Comparison of ENCODE assay signal across 8 mouse cellular contexts in genomic region chr17:44350201-44350948, GRCm38 (mm10).
DNase-seq lines count a peak whose midpoint lies in the region; ATAC-seq and TF ChIP-seq lines count a peak whose summit lies in the region.

No protein-coding gene starts in this region.

- H3K27ac ChIP-seq in heart, embryonic 11.5 days (ENCODE audit: low read depth, low read length): no peak overlapping the region
- no peak overlapping the region for H3K27ac ChIP-seq in kidney, embryonic 14.5 days (ENCODE audit: low read depth, low read length)
- peak overlapping the region; percentile 48; the same call in 1 of the 2 replicates for H3K27ac ChIP-seq in lung, embryonic 14.5 days (ENCODE audit: low read depth)
- H3K27ac ChIP-seq in midbrain, embryonic 10.5 days (replicated peaks): no peak overlapping the region

- no peaks in the 10 kb centered on the region for H3K9me3 ChIP-seq in heart, embryonic 11.5 days (replicated peaks; ENCODE audit: control insufficient read depth, low read length)
- no peaks in the 10 kb centered on the region for H3K9me3 ChIP-seq in kidney, embryonic 14.5 days (ENCODE audit: control insufficient read depth, low read length)
- no peaks in the 10 kb centered on the region for H3K9me3 ChIP-seq in lung, embryonic 14.5 days (ENCODE audit: low read depth, low read length)
- no peaks in the 10 kb centered on the region for H3K9me3 ChIP-seq in midbrain, embryonic 10.5 days (replicated peaks)

- H3K36me3 ChIP-seq in heart, embryonic 11.5 days (ENCODE audit: control insufficient read depth, insufficient read depth, low read length): no peaks in the 10 kb centered on the region
- no peaks in the 10 kb centered on the region for H3K36me3 ChIP-seq in kidney, embryonic 14.5 days (ENCODE audit: control insufficient read depth, insufficient read depth, low read length)
- H3K36me3 ChIP-seq in lung, embryonic 14.5 days (ENCODE audit: insufficient read depth): no peaks in the 10 kb centered on the region
- H3K36me3 ChIP-seq in midbrain, embryonic 10.5 days: no peaks in the 10 kb centered on the region

- no peak for TF ChIP-seq CTCF in brain, embryonic 14.5 days (IDR thresholded peaks at IDR 0.05; ENCODE audit: borderline replicate concordance, extremely low read depth, insufficient read depth, insufficient read length)
- no peak for TF ChIP-seq CTCF in lung, embryonic 14.5 days (IDR thresholded peaks at IDR 0.05; ENCODE audit: low read depth)

- no peaks in the 10 kb centered on the region; the same call in 1 of the 2 replicates for H3K27me3 ChIP-seq in heart, embryonic 11.5 days (ENCODE audit: control insufficient read depth, insufficient read depth, low read length)
- H3K27me3 ChIP-seq in kidney, embryonic 14.5 days (ENCODE audit: control insufficient read depth, insufficient read depth, low read length): no peaks in the 10 kb centered on the region
- no peaks in the 10 kb centered on the region for H3K27me3 ChIP-seq in lung, embryonic 14.5 days (ENCODE audit: insufficient read depth, low read length)
- H3K27me3 ChIP-seq in midbrain, embryonic 10.5 days (ENCODE audit: low read depth, poor library complexity, severe bottlenecking): peaks cover 9% of the 10 kb centered on the region; the same call in 1 of the 2 replicates

- DNase-seq in heart, adult 8-10 months (ENCODE audit: low spot score): no peak
- peak; percentile 35 for DNase-seq in brain, embryonic 14.5 days (ENCODE audit: low read depth)
- peak; percentile 65 for DNase-seq in lung, embryonic 14.5 days
- no peak for DNase-seq in adrenal gland, adult 2 months
- no peak for DNase-seq in thymus, adult 18-20 months
- DNase-seq in midbrain, embryonic 10.5 days (ENCODE audit: low spot score): no peak

- no peaks in the 10 kb centered on the region for H3K4me1 ChIP-seq in heart, embryonic 11.5 days (ENCODE audit: control insufficient read depth, insufficient read depth, low read length)
- peaks cover 8% of the 10 kb centered on the region; the same call in 1 of the 2 replicates for H3K4me1 ChIP-seq in kidney, embryonic 14.5 days (ENCODE audit: control insufficient read depth, insufficient read depth, low read length)
- no peaks in the 10 kb centered on the region for H3K4me1 ChIP-seq in lung, embryonic 14.5 days (ENCODE audit: insufficient read depth)
- peaks cover 13% of the 10 kb centered on the region for H3K4me1 ChIP-seq in midbrain, embryonic 10.5 days

- H3K4me2 ChIP-seq in heart, embryonic 11.5 days: peak overlapping the region; percentile 45
- peak overlapping the region; percentile 17; the same call in 1 of the 2 replicates for H3K4me2 ChIP-seq in kidney, embryonic 14.5 days (replicated peaks; ENCODE audit: low read depth, low read length)
- H3K4me2 ChIP-seq in lung, embryonic 14.5 days: peak overlapping the region; percentile 35

- no peak overlapping the region for H3K4me3 ChIP-seq in heart, embryonic 11.5 days (ENCODE audit: low read depth, low read length)
- H3K4me3 ChIP-seq in kidney, embryonic 14.5 days (ENCODE audit: low read length): no peak overlapping the region
- peak overlapping the region; percentile 7; the same call in 1 of the 2 replicates for H3K4me3 ChIP-seq in lung, embryonic 14.5 days (ENCODE audit: low read depth, low read length)
- no peak overlapping the region for H3K4me3 ChIP-seq in midbrain, embryonic 10.5 days

- TF ChIP-seq POLR2A in brain, embryonic 14.5 days (IDR thresholded peaks at IDR 0.05; ENCODE audit: borderline replicate concordance, extremely low read depth, insufficient read depth, insufficient read length, poor library complexity, severe bottlenecking): no peak

- ATAC-seq in heart, embryonic 11.5 days (replicated peaks; ENCODE audit: insufficient number of reproducible peaks, low FRiP score, low TSS enrichment): no peak
- ATAC-seq in kidney, embryonic 14.5 days (ENCODE audit: low FRiP score, low TSS enrichment): peak; percentile 75
- peak; percentile 91 for ATAC-seq in lung, embryonic 14.5 days (ENCODE audit: insufficient read depth)

- H3K9ac ChIP-seq in heart, embryonic 11.5 days (ENCODE audit: low read depth, low read length): no peak overlapping the region
- no peak overlapping the region for H3K9ac ChIP-seq in kidney, embryonic 14.5 days (ENCODE audit: low read depth, low read length)
- H3K9ac ChIP-seq in lung, embryonic 14.5 days: no peak overlapping the region

- WGBS in heart, embryonic 11.5 days (ENCODE audit: insufficient replicate concordance): 43% methylated on average over 20 of the region's 20 CpGs
- 35% methylated on average over 20 of the region's 20 CpGs for WGBS in kidney, embryonic 14.5 days
- 37% methylated on average over 20 of the region's 20 CpGs for WGBS in lung, embryonic 14.5 days
- WGBS in midbrain, embryonic 10.5 days: 69% methylated on average over 20 of the region's 20 CpGs

Comparison
In these comparisons a context has a peak if more than half of its experiments do, and no peak if none do; other contexts are left out.
1. DNase-seq: peak in brain, embryonic 14.5 days (single experiment) and lung, embryonic 14.5 days (single experiment); none in heart, adult 8-10 months (single experiment), adrenal gland, adult 2 months (single experiment), thymus, adult 18-20 months (0 of 2) and midbrain, embryonic 10.5 days (single experiment).
2. Peak in every context shown above with its lines, with median percentiles within 50 percentile points of each other: H3K4me2 ChIP-seq.